Mouse (Mus musculus) megakaryocyte, embryonic 14.5 days (primary cell): ENCODE data around the gene Auts2. TPM values are rescaled to one million over a fixed set of nuclear protein-coding genes. Genes with fewer than 3 reads are reported as not detected.

Experiments
- H3K27me3 ChIP-seq: replicated peaks from 2 replicates; pipeline ENCODE3; 2012; ENCODE audit warnings: inconsistent platforms
- H3K36me3 ChIP-seq: replicated peaks from 2 replicates; pipeline ENCODE3; 2012; ENCODE audit warnings: low read length, inconsistent platforms, mixed read lengths
- H3K4me1 ChIP-seq: 2 replicates; pipeline ENCODE4 v1.6.1; 2012; ENCODE audit warnings: inconsistent platforms
- H3K4me3 ChIP-seq: replicated peaks from 2 replicates; pipeline ENCODE3; 2012; ENCODE audit warnings: moderate library complexity, mild to moderate bottlenecking, inconsistent platforms
- H3K9me3 ChIP-seq: 2 replicates; pipeline ENCODE4 v1.6.1; 2012; ENCODE audit warnings: inconsistent platforms
- FLI1 ChIP-seq: IDR thresholded peaks from 2 replicates; pipeline ENCODE4 v1.6.1; 2012; ENCODE audit warnings: low read length, inconsistent platforms, mixed read lengths
- GATA1 ChIP-seq: IDR thresholded peaks from 3 replicates; pipeline ENCODE4 v1.6.1; 2012; ENCODE audit warnings: mixed read lengths, low read length, inconsistent platforms, borderline replicate concordance
- polyA plus RNA-seq: library from polyadenylated mRNA; stranded (reverse); fragments of >175 nt; gene quantifications from 2 replicates; pipeline ENCODE4 v1.2.3, GENCODE M21; 2012; ENCODE audit warnings: low replicate concordance; ENCODE audit not compliant: insufficient read depth

The Auts2 gene
- polyA plus RNA-seq, 1 experiment, result 4.0 TPM

- Histone ChIP-seq H3K9me3 (peaks cover 4% of the 10 kb centered on the region), H3K4me1 (peaks cover 16% of the 10 kb centered on the region)
Measured at GRCm38 (mm10) chr5:131992681-131993211, 550.4 kb downstream of the Auts2 start.

GRCm38 (mm10) chr5:131992268-131992667, 550.9 kb downstream of the Auts2 start:
- TF ChIP-seq GATA1 (no peak), FLI1 (no peak)
- peaks cover 4% of the 10 kb centered on the region for H3K9me3 ChIP-seq
- peaks cover 16% of the 10 kb centered on the region for H3K4me1 ChIP-seq
- no peak overlapping the region for H3K4me3 ChIP-seq
- no peaks in the 10 kb centered on the region for H3K27me3 ChIP-seq
- peaks cover 3% of the 10 kb centered on the region for H3K36me3 ChIP-seq

More at GRCm38 (mm10) chr5:131992681-131993211, 550.4 kb downstream of the Auts2 start:
- no peak for TF ChIP-seq GATA1
- TF ChIP-seq FLI1, result no peak
- H3K4me3 ChIP-seq, result no peak overlapping the region
- no peaks in the 10 kb centered on the region for H3K27me3 ChIP-seq
- peaks cover 3% of the 10 kb centered on the region for H3K36me3 ChIP-seq

- no peak for TF ChIP-seq GATA1
- TF ChIP-seq FLI1, result no peak
- peaks cover 3% of the 10 kb centered on the region for H3K36me3 ChIP-seq
- H3K27me3 ChIP-seq, result no peaks in the 10 kb centered on the region
- H3K9me3 ChIP-seq, result peaks cover 4% of the 10 kb centered on the region
- no peak overlapping the region for H3K4me3 ChIP-seq
- peaks cover 16% of the 10 kb centered on the region for H3K4me1 ChIP-seq
Measured at GRCm38 (mm10) chr5:131990532-131990931, 552.6 kb downstream of the Auts2 start.

- Histone ChIP-seq H3K9me3 (no peaks in the 10 kb centered on the region), H3K27me3 (no peaks in the 10 kb centered on the region), H3K4me3 (no peak overlapping the region), H3K4me1 (peaks cover 5% of the 10 kb centered on the region), H3K36me3 (no peaks in the 10 kb centered on the region)
- TF ChIP-seq FLI1, result no peak
- no peak for TF ChIP-seq GATA1
Measured at GRCm38 (mm10) chr5:131981451-131981850, 561.7 kb downstream of the Auts2 start.

DNA sequence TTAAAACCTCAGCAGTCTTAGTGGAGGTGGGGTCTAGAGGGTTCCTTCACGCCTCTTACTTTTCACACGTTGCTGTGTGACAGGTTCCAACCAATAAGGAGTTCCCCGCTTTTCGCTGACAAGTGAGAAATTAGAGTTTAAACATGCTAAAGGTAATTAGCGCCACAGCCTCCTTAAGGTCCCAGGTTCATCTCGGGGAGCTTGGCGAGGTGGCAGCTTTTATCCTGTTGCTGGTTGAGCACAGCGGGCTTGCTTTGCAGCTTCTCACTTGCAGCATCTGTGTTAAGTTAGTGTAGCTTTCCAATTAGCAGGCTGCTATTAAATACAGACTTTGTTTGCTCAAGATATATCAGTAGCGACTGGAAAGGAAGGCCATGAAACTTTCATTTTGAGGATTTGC, 564.2 kb downstream of the Auts2 start:
- H3K4me1 ChIP-seq, result peaks cover 9% of the 10 kb centered on the region
- H3K36me3 ChIP-seq, result no peaks in the 10 kb centered on the region
- TF ChIP-seq FLI1 (no peak), GATA1 (no peak)
- no peak overlapping the region for H3K4me3 ChIP-seq
- no peaks in the 10 kb centered on the region for H3K9me3 ChIP-seq
- H3K27me3 ChIP-seq, result no peaks in the 10 kb centered on the region

GRCm38 (mm10) chr5:131977497-131977896, 565.6 kb downstream of the Auts2 start:
- Histone ChIP-seq H3K27me3 (no peaks in the 10 kb centered on the region), H3K36me3 (no peaks in the 10 kb centered on the region), H3K4me3 (no peak overlapping the region), H3K4me1 (peaks cover 16% of the 10 kb centered on the region), H3K9me3 (no peaks in the 10 kb centered on the region)
- no peak for TF ChIP-seq FLI1
- TF ChIP-seq GATA1, result no peak

DNA sequence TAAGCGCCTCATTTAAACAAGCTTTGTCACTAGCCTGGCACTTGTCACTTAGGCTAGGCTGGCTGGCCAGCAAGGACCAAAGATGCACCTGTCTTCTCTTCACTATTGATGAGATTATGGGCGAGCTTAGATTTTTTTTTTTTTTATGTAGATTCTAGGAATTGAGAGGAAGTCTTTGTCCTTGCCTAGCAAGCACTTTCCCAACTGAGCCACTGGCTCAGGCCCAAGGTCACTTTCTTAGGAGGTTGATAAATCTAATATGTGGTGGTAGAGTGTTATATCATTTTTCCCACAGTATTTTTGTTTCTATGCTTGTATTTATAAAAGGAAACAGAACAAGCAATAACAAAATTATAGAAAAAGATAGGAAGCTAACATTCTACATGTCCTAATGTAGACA, 571.2 kb downstream of the Auts2 start:
- Histone ChIP-seq H3K9me3 (0 out of 2 replicates have a peak, but pooled peaks cover 3% of the 10 kb centered on the region), H3K4me3 (no peak overlapping the region), H3K36me3 (peaks cover 3% of the 10 kb centered on the region), H3K4me1 (peaks cover 45% of the 10 kb centered on the region), H3K27me3 (no peaks in the 10 kb centered on the region)
- TF ChIP-seq FLI1, result no peak
- no peak for TF ChIP-seq GATA1

- no peak for TF ChIP-seq FLI1
- no peak for TF ChIP-seq GATA1
Measured at GRCm38 (mm10) chr5:131965499-131965898, 577.6 kb downstream of the Auts2 start.

DNA sequence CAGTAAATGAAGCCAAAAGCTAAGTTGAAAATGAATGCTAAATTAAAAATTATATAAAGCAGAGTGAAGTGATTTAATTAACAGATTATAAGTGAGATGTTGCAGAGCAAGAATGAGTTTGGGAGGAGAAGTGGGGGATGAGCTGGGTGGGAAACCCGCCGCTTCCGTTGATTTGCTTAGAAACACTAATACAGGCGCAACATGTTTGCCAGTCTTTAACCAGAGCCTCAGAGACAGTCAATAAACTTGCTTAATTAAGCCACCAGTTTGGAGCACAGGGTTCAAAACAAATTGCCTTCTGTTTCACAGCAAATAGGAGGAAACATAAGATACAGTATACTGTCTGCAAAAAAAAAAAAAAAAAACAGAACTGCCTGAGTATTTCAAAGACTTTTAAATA, 579.6 kb downstream of the Auts2 start:
- Histone ChIP-seq H3K4me1 (peaks cover 87% of the 10 kb centered on the region), H3K36me3 (peaks cover 4% of the 10 kb centered on the region), H3K9me3 (no peaks in the 10 kb centered on the region), H3K4me3 (no peak overlapping the region), H3K27me3 (no peaks in the 10 kb centered on the region)
- TF ChIP-seq FLI1 (no peak), GATA1 (no peak)

More at GRCm38 (mm10) chr5:131965499-131965898, 577.6 kb downstream of the Auts2 start:
- Histone ChIP-seq H3K9me3 (0 out of 2 replicates have a peak, but pooled peaks cover 2% of the 10 kb centered on the region), H3K4me1 (peaks cover 79% of the 10 kb centered on the region), H3K4me3 (no peak overlapping the region), H3K36me3 (peaks cover 5% of the 10 kb centered on the region), H3K27me3 (no peaks in the 10 kb centered on the region)

GRCm38 (mm10) chr5:131961859-131962258, 581.3 kb downstream of the Auts2 start:
- peaks cover 84% of the 10 kb centered on the region for H3K4me1 ChIP-seq
- H3K4me3 ChIP-seq, result peak overlapping the region; percentile 68
- no peaks in the 10 kb centered on the region for H3K9me3 ChIP-seq
- peaks cover 4% of the 10 kb centered on the region for H3K36me3 ChIP-seq
- H3K27me3 ChIP-seq, result no peaks in the 10 kb centered on the region
- TF ChIP-seq GATA1 (peak; percentile 58; the same call in 2 of the 3 replicates), FLI1 (0 out of 2 replicates have a peak, but pooled peaks have one; percentile 26)
